Mouse (Mus musculus): ENCODE results near the gene L2hgdh. TPM values are rescaled to one million over a fixed set of nuclear protein-coding genes. Genes with fewer than 3 reads are reported as not detected.

Gene L2hgdh
- polyA plus RNA-seq (2014; fragmentation: Nextera tagmentation; extraction: Ambion mirVana): 13.1 and 14.5 TPM in 2 replicates

GRCm38 (mm10) chr12:69724711-69725460 lies at the start of gene L2hgdh, which contains the start of gene Atp5s:
Gene L2hgdh (minus strand): TSS chr12:69724873.
Gene Atp5s (plus strand): TSS chr12:69724950.
- under 1% methylated on average over 60 of the region's 60 CpGs for WGBS
- 0 out of 2 replicates have a peak, but pooled peaks cover 3% of the 10 kb centered on the region for H3K36me3 ChIP-seq (ENCODE audit: insufficient read depth)
- H3K4me3 ChIP-seq (ENCODE audit: low read depth, low read length): peak within 1 kb of the TSS; percentile 80
- DNase-seq (peak; percentile 98), ATAC-seq (ENCODE audit: insufficient read depth) (peak; percentile 97)
- H3K27me3 ChIP-seq (ENCODE audit: insufficient read depth, low read length): no peaks in the 10 kb centered on the region
- peak within 1 kb of the TSS; percentile 69 for H3K9ac ChIP-seq
- H3K4me2 ChIP-seq: peak within 1 kb of the TSS; percentile 93
- 0 out of 2 replicates have a peak, but pooled peaks have one; percentile 4 for TF ChIP-seq CTCF (IDR thresholded peaks at IDR 0.05; ENCODE audit: low read depth)
- H3K4me1 ChIP-seq (ENCODE audit: insufficient read depth): peaks cover 8% of the 10 kb centered on the region
- peak within 1 kb of the TSS; percentile 62 for H3K27ac ChIP-seq (ENCODE audit: low read depth)
- H3K9me3 ChIP-seq (ENCODE audit: low read depth, low read length): no peaks in the 10 kb centered on the region

DNA sequence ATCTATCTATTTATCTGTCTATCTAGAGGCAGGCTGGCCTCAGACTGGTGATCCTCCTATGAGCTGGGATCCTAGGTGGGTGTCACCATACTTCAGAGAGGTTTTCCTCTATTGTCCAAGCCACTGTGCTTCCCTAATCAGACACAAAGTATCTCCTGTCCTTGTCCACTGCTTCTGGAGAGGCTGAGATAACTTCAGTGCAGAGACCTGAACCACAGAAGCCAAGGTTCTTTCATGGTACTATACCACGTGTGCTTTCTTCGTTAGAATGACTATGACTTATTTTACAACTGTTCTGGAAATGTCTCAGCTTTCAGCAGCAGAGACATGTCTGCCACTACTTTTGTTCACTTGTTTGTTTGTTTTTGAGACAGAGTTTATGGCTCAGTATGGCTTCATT lies 44.2 kb upstream of the L2hgdh start:
- no peak for TF ChIP-seq CTCF (IDR thresholded peaks at IDR 0.05; ENCODE audit: low read depth)
- no peaks in the 10 kb centered on the region for H3K4me1 ChIP-seq (ENCODE audit: insufficient read depth)
- H3K9me3 ChIP-seq (ENCODE audit: low read depth, low read length): no peaks in the 10 kb centered on the region
- H3K27me3 ChIP-seq (ENCODE audit: insufficient read depth, low read length): no peaks in the 10 kb centered on the region
- 84% methylated on average over 2 of the region's 2 CpGs for WGBS
- no peak overlapping the region for H3K27ac ChIP-seq (ENCODE audit: low read depth)
- DNase-seq (no peak), ATAC-seq (ENCODE audit: insufficient read depth) (no peak)
- H3K4me2 ChIP-seq: no peak overlapping the region
- no peaks in the 10 kb centered on the region for H3K36me3 ChIP-seq (ENCODE audit: insufficient read depth)
- no peak overlapping the region for H3K4me3 ChIP-seq (ENCODE audit: low read depth, low read length)
- no peak overlapping the region for H3K9ac ChIP-seq

GRCm38 (mm10) chr12:69767476-69768258 lies 43.0 kb upstream of the L2hgdh start:
- H3K4me3 ChIP-seq (ENCODE audit: low read depth, low read length): no peak overlapping the region
- WGBS: 52% methylated on average over 9 of the region's 9 CpGs
- no peak overlapping the region for H3K27ac ChIP-seq (ENCODE audit: low read depth)
- H3K27me3 ChIP-seq (ENCODE audit: insufficient read depth, low read length): no peaks in the 10 kb centered on the region
- H3K36me3 ChIP-seq (ENCODE audit: insufficient read depth): no peaks in the 10 kb centered on the region
- no peak overlapping the region for H3K9ac ChIP-seq
- H3K4me2 ChIP-seq: no peak overlapping the region
- DNase-seq: no peak
- no peaks in the 10 kb centered on the region for H3K9me3 ChIP-seq (ENCODE audit: low read depth, low read length)
- no peak for TF ChIP-seq CTCF (IDR thresholded peaks at IDR 0.05; ENCODE audit: low read depth)
- no peak for ATAC-seq (ENCODE audit: insufficient read depth)
- H3K4me1 ChIP-seq (ENCODE audit: insufficient read depth): no peaks in the 10 kb centered on the region

DNA sequence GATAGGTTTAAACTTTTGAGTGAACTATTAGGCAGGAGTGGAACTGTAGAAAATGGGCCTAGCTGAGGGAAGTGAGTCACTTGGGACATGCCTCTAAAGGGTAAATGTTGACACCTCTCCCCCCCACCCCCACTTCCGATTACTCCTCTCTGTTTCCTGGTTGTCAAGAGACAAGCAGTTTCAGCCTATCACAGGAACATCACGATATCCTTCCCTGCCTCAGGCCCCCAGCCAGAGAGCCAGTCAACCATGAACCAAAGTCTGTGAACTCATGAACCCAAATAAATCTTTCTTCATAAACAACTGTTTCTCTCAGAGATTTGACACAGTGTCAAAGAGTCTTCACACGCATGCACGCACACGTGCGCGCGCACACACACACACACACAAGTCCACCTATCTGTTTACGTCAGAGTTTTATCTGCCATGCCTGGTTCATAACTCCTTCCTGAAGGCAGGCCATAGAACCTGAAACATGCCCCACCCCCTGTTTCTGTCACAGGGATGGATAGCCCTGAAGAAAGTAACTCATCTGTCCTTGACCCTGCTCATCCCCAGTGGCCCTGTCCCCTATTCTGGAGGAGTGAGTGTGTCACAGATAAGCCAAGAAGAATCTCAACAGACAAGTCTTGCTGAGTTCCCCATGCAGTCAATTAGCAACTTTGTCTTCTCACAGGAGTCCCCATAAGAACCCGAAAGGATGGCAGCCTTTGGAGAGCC lies 41.7 kb upstream of the L2hgdh start:
- ATAC-seq (ENCODE audit: insufficient read depth) (0 out of 2 replicates have a peak, but pooled peaks have one; percentile 29), DNase-seq (no peak)
- Histone ChIP-seq H3K27ac (ENCODE audit: low read depth) (no peak overlapping the region), H3K4me1 (ENCODE audit: insufficient read depth) (no peaks in the 10 kb centered on the region), H3K27me3 (ENCODE audit: insufficient read depth, low read length) (no peaks in the 10 kb centered on the region), H3K9me3 (ENCODE audit: low read depth, low read length) (no peaks in the 10 kb centered on the region), H3K4me3 (ENCODE audit: low read depth, low read length) (no peak overlapping the region), H3K4me2 (no peak overlapping the region), H3K9ac (no peak overlapping the region), H3K36me3 (ENCODE audit: insufficient read depth) (no peaks in the 10 kb centered on the region)
- 73% methylated on average over 10 of the region's 10 CpGs for WGBS
- no peak for TF ChIP-seq CTCF (IDR thresholded peaks at IDR 0.05; ENCODE audit: low read depth)

DNA sequence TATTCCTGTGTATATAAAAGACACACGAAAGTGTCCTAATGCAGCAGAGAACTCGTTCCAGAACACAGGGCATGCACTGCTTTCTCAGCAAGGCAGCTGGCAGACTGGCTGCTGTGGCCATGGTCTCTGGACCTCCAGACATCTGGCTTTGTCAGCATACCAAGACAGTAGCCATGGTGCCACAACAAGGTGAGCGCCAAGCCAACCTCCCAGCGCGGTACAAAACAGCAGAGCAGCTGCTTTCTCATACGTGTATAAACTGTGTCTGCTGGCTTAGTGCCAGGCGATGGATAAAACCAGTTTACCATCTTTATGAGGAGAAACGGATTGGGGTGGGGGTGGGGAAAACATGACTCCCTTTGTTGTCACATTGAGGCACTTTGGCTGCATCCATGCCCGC lies 40.9 kb upstream of the L2hgdh start:
- H3K36me3 ChIP-seq (ENCODE audit: insufficient read depth): no peaks in the 10 kb centered on the region
- H3K9me3 ChIP-seq (ENCODE audit: low read depth, low read length): no peaks in the 10 kb centered on the region
- TF ChIP-seq CTCF (IDR thresholded peaks at IDR 0.05; ENCODE audit: low read depth): no peak
- H3K27me3 ChIP-seq (ENCODE audit: insufficient read depth, low read length): no peaks in the 10 kb centered on the region
- H3K4me2 ChIP-seq: no peak overlapping the region
- no peak overlapping the region for H3K9ac ChIP-seq
- H3K4me1 ChIP-seq (ENCODE audit: insufficient read depth): no peaks in the 10 kb centered on the region
- no peak overlapping the region for H3K4me3 ChIP-seq (ENCODE audit: low read depth, low read length)
- ATAC-seq (ENCODE audit: insufficient read depth) (no peak), DNase-seq (peak; percentile 46)
- 61% methylated on average over 9 of the region's 9 CpGs for WGBS
- no peak overlapping the region for H3K27ac ChIP-seq (ENCODE audit: low read depth)

DNA sequence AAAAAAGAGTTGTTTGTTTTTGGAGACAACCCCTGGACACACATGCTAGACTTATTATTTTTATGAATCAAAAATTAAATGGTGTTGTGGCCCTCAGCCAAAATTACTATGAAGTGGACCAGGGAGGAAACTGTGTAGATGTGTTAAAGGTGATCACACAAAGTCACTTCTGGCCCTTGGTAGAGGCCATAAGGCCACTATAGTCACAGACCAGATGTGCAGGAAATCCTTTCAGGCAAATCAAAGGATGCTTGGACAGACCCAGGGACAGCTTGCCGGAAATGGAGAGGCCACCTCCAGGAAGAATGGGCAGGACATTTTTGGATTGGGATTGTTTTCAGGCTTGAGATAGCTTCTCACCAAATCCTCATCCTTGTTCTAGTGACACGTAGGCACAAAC lies 36.9 kb upstream of the L2hgdh start:
- Histone ChIP-seq H3K27ac (ENCODE audit: low read depth) (no peak overlapping the region), H3K9me3 (ENCODE audit: low read depth, low read length) (no peaks in the 10 kb centered on the region), H3K9ac (no peak overlapping the region), H3K36me3 (ENCODE audit: insufficient read depth) (no peaks in the 10 kb centered on the region), H3K4me2 (no peak overlapping the region), H3K4me1 (ENCODE audit: insufficient read depth) (peaks cover 9% of the 10 kb centered on the region; the same call in 1 of the 2 replicates), H3K27me3 (ENCODE audit: insufficient read depth, low read length) (no peaks in the 10 kb centered on the region), H3K4me3 (ENCODE audit: low read depth, low read length) (no peak overlapping the region)
- DNase-seq: peak; percentile 58
- 65% methylated on average over 2 of the region's 2 CpGs for WGBS
- ATAC-seq (ENCODE audit: insufficient read depth): no peak
- no peak for TF ChIP-seq CTCF (IDR thresholded peaks at IDR 0.05; ENCODE audit: low read depth)

All from lung, embryonic 14.5 days (tissue).